Mouse (Mus musculus) hindbrain, embryonic 13.5 days (tissue): Measurements from ENCODE around the gene Ntf3. TPM values are rescaled to one million over a fixed set of nuclear protein-coding genes. Genes with fewer than 3 reads are reported as not detected.

Source experiments
- ATAC-seq: fragments of 200-750 bp; cut with Nextera tagmentation; 2 replicates; pipeline ENCODE4 v1.8.0; 2017; ENCODE audit warnings: moderate TSS enrichment; ENCODE audit not compliant: low FRiP score
- H3K27ac ChIP-seq: fragments of 300-500 bp; sonication (generic); 2 replicates; pipeline ENCODE4 v1.5.1; 2015; ENCODE audit warnings: inconsistent platforms, mild to moderate bottlenecking, moderate library complexity
- H3K27me3 ChIP-seq: fragments of 300-500 bp; sonication (generic); 2 replicates; pipeline ENCODE4 v1.6.1; 2015; ENCODE audit warnings: mild to moderate bottlenecking, inconsistent platforms
- H3K36me3 ChIP-seq: fragments of 300-500 bp; sonication (generic); 2 replicates; pipeline ENCODE4 v1.6.1; 2015; ENCODE audit warnings: mild to moderate bottlenecking, inconsistent platforms
- H3K4me1 ChIP-seq: fragments of 300-500 bp; sonication (generic); replicated peaks from 2 replicates; pipeline ENCODE4 v1.6.1; 2015; ENCODE audit warnings: inconsistent platforms
- H3K4me2 ChIP-seq: fragments of 300-500 bp; sonication (generic); 2 replicates; pipeline ENCODE4 v1.6.1; 2015; ENCODE audit warnings: inconsistent platforms, mild to moderate bottlenecking, moderate library complexity
- H3K4me3 ChIP-seq: fragments of 300-500 bp; sonication (generic); 2 replicates; pipeline ENCODE4 v1.5.1; 2015; ENCODE audit warnings: mild to moderate bottlenecking, inconsistent platforms
- H3K9ac ChIP-seq: fragments of 300-500 bp; sonication (generic); 2 replicates; pipeline ENCODE4 v1.6.1; 2015; ENCODE audit warnings: mild to moderate bottlenecking, inconsistent platforms
- H3K9me3 ChIP-seq: fragments of 300-500 bp; sonication (generic); 2 replicates; pipeline ENCODE4 v1.6.1; 2016; ENCODE audit warnings: inconsistent platforms
- WGBS: fragments of 180-500 bp; shearing (Covaris S2); methylation state at CpG from one replicate; pipeline ENCODE4 v1.1.7; 2015; 5-methylcytosine and 5-hydroxymethylcytosine counted together
- polyA plus RNA-seq: library from polyadenylated mRNA; unstranded; fragments of >200 nt; fragmentation: Nextera tagmentation; extraction: Ambion mirVana; gene quantifications from 2 replicates; pipeline ENCODE4 v1.2.1, GENCODE M21; 2015

The Ntf3 gene
- polyA plus RNA-seq, 1 experiment from 2014 or later, result 1.0 TPM

DNA sequence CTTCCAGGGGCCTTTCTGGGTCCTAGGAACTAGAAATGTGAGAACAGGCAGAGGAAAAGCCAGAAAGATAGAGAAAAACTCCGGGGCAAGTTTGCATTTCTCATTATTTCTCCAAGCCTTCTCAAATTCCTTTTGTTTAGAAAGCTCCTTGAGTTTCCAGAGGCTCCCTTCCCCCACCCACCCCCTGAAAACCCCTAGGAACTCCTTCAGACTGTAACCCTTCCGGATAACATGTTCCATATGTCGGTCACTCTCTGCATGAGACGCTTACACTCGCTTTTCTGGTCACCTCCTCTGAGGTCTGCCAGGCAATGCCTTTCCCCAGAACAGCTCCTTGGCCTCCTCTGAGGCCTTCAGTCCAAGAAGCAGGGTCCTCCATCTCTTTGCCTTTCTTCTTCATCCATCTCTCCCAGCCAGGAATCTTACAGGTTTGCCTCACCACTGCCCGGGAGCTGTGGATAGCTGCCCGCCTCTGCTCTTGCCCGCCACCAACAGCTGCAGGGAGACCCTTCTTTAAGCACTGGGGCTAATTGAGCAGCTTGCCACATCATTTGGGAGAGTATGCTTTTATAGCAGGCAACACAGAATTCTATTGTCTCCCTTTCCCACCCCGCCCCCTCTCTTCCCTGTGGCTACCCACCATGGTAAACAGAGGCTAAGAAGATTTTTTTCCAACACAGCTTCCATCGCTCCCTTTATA is 51.6 kb downstream of the Ntf3 start:
- no peak overlapping the region for H3K4me3 ChIP-seq
- no peak overlapping the region for H3K9ac ChIP-seq
- H3K4me1 ChIP-seq, result 0 out of 2 replicates have a peak, but pooled peaks cover 4% of the 10 kb centered on the region
- H3K4me2 ChIP-seq, result no peak overlapping the region
- 67% methylated on average over 10 of the region's 10 CpGs for WGBS
- no peaks in the 10 kb centered on the region for H3K36me3 ChIP-seq
- no peak overlapping the region for H3K27ac ChIP-seq
- ATAC-seq, result no peak
- no peaks in the 10 kb centered on the region for H3K27me3 ChIP-seq
- H3K9me3 ChIP-seq, result no peaks in the 10 kb centered on the region

DNA sequence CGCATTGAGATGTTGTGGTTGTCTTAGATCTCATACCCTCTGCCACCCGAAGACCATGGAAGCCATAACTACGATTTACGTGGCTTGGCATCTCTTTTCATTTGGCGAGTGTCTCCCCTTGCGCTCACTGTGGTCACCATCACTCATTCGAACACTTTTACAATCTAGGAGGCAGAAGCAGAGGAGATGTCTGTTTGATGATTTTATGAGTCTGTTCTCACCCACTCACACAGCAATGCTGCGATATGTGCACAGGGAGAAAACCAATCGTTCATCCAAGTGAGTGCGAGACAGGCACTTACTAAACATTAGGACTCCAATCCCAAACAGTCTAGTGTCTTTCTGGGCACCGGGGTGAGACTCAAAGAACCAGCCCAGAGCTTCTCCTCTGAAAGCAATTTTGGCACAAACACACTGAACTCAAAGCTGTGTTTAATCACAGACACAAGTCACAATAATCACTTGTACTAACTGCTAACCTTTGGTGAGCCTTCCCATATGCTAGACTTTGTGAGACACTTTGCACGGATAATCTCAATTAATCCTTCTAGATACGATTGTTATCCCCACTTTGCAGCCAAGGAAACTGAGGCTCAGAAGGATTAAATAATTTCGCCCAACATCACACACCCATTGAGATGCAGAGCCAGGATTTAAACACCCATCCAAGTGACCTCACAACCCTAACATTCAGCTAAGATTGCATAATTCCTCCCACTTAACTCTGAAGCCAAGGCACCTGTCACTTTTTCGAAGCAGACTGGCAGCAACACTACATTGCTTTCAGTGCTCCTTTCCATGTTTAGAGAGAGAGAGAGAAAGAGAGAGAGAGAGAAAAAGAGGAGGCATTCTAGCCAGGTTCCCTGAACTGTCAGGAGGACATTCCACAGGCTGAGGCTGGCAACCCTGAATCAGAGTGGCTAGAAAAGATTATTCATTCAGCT is 55.5 kb downstream of the Ntf3 start:
- no peak overlapping the region for H3K4me3 ChIP-seq
- H3K9ac ChIP-seq, result no peak overlapping the region
- no peak overlapping the region for H3K27ac ChIP-seq
- H3K27me3 ChIP-seq, result no peaks in the 10 kb centered on the region
- 0 out of 2 replicates have a peak, but pooled peaks cover 4% of the 10 kb centered on the region for H3K4me1 ChIP-seq
- no peaks in the 10 kb centered on the region for H3K9me3 ChIP-seq
- H3K36me3 ChIP-seq, result no peaks in the 10 kb centered on the region
- H3K4me2 ChIP-seq, result no peak overlapping the region
- ATAC-seq, result no peak
- WGBS, result 93% methylated on average over 15 of the region's 15 CpGs

DNA sequence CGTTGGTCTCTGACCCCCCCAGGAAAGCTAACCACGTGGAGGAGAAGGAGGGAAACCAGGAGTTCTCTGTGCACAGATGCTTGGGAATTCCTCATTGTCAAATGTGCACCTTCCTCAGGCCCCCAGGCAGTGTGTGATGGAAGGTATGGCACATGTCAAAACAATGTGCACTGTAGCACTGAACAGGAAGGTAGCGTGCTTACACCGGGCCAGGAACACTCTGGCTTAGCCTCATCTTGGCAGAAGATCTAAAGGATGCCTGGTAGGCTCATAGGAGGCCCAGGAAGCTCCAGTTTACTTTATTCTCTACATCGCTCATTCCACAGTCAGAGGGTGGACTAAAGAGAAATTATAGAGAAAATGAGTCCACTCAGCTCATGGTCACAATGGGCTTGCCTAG is 57.5 kb downstream of the Ntf3 start:
- Histone ChIP-seq H3K27me3 (no peaks in the 10 kb centered on the region), H3K4me3 (no peak overlapping the region), H3K4me1 (no peaks in the 10 kb centered on the region), H3K36me3 (no peaks in the 10 kb centered on the region), H3K9me3 (no peaks in the 10 kb centered on the region), H3K27ac (no peak overlapping the region), H3K9ac (no peak overlapping the region), H3K4me2 (no peak overlapping the region)
- WGBS, result 78% methylated on average over 5 of the region's 5 CpGs
- no peak for ATAC-seq

DNA sequence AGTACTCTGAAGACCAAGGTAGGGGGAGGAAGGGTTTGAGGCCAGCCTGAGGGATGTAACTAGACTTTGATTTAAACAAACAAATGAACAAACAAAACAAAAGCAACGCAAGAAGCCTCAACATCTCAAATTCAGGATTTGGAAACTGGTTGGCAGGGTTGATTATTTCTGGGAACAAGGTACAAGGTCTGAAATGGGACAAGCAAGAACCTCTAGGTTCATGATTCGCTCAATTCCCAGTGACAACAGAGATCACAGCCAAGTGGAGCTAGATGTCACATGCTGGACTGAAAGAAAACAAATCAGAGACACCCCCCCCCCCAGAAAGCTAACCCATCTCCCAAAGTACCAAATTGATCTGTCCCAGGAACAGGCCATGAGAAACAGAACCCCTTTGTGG is 57.9 kb downstream of the Ntf3 start:
- H3K4me2 ChIP-seq, result no peak overlapping the region
- no peak overlapping the region for H3K27ac ChIP-seq
- H3K9me3 ChIP-seq, result no peaks in the 10 kb centered on the region
- H3K9ac ChIP-seq, result no peak overlapping the region
- no peak overlapping the region for H3K4me3 ChIP-seq
- no peaks in the 10 kb centered on the region for H3K36me3 ChIP-seq
- WGBS, result 89% methylated on average over 2 of the region's 2 CpGs
- ATAC-seq, result no peak
- H3K4me1 ChIP-seq, result no peaks in the 10 kb centered on the region
- no peaks in the 10 kb centered on the region for H3K27me3 ChIP-seq

DNA sequence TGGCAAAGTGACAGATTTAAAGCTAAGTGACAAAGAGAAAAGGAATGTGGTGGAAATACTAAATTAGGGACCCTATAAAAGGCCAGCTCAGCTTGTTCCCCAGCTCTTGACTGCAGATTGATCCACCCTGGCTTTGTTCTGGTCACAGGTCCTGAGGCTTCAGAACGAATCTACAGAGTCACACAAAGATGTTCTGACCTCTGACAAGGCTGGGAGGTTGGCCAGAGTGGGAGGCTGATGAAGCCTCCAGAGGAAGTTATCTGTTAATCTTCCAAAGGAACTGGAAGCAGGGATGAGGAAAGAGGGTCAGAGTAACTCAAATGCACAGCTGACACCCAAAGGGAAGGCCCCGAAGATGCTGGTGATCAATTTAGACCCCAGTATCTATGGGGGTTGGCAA is 59.3 kb downstream of the Ntf3 start:
- no peaks in the 10 kb centered on the region for H3K9me3 ChIP-seq
- no peak overlapping the region for H3K4me2 ChIP-seq
- WGBS, result 74% methylated on average over 2 of the region's 2 CpGs
- H3K27me3 ChIP-seq, result no peaks in the 10 kb centered on the region
- H3K27ac ChIP-seq, result no peak overlapping the region
- H3K4me1 ChIP-seq, result no peaks in the 10 kb centered on the region
- H3K4me3 ChIP-seq, result no peak overlapping the region
- ATAC-seq, result no peak
- no peak overlapping the region for H3K9ac ChIP-seq
- no peaks in the 10 kb centered on the region for H3K36me3 ChIP-seq

DNA sequence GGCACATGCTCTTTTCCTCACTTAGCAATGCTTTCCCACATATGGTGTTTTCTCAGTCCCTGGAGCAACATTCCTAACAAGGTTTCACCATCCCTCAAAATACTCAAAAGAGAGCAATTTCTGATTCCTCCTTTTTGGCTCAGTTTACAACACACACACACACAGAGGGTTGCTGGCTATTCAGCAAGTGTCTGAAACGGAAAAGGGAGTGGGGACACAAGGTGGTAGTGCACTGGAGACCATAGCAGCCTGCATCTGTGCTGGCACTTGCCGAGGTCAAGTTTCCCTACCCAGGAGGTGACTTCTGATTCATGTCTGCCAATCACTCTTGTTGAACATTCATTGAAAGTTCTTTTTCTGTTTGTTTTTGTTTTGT is 59.9 kb downstream of the Ntf3 start:
- H3K27ac ChIP-seq, result no peak overlapping the region
- no peaks in the 10 kb centered on the region for H3K4me1 ChIP-seq
- ATAC-seq, result no peak
- H3K4me3 ChIP-seq, result no peak overlapping the region
- H3K27me3 ChIP-seq, result no peaks in the 10 kb centered on the region
- H3K9ac ChIP-seq, result no peak overlapping the region
- no peak overlapping the region for H3K4me2 ChIP-seq
- H3K36me3 ChIP-seq, result no peaks in the 10 kb centered on the region
- no peaks in the 10 kb centered on the region for H3K9me3 ChIP-seq
- 66% methylated on average over 2 of the region's 2 CpGs for WGBS

DNA sequence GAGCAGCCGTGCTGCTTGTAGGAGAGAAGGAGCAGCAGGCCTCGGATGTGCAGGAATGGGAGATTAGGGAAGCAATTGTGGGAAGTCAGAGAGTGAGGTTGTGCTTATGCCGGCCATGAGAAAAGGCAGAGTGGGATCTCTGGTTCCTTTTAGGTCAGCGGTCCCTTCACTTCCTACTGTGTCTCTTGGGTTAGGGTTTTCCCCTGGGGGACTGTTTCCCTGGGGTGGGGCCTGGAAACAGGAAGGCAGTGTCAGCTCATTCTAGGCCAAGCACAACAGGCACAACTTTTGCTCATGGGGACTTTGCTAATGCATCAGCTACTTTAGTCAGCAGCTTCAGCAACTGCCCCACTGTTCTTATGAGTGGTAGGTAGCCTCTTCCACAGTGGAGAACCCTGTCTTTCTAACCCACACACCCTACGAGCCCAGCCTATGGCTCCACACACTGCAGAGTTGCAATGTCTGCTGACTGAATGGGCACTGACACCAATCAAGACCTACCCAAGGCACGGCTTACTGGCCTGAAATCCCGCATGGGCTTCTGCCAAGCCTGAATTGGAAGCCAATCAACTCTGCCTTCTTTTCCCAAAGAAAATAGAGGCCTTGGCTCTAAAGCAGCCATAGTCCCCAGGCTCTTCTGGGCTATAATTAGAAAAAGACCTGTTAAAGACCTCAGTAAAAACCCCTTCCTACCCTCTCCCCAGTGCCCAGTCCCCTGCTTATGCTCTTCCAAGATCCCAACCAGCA is 60.5 kb downstream of the Ntf3 start:
- no peak overlapping the region for H3K4me3 ChIP-seq
- no peaks in the 10 kb centered on the region for H3K36me3 ChIP-seq
- H3K27me3 ChIP-seq, result no peaks in the 10 kb centered on the region
- no peaks in the 10 kb centered on the region for H3K9me3 ChIP-seq
- ATAC-seq, result no peak
- no peak overlapping the region for H3K4me2 ChIP-seq
- H3K27ac ChIP-seq, result no peak overlapping the region
- no peak overlapping the region for H3K9ac ChIP-seq
- no peaks in the 10 kb centered on the region for H3K4me1 ChIP-seq
- 84% methylated on average over 7 of the region's 7 CpGs for WGBS

DNA sequence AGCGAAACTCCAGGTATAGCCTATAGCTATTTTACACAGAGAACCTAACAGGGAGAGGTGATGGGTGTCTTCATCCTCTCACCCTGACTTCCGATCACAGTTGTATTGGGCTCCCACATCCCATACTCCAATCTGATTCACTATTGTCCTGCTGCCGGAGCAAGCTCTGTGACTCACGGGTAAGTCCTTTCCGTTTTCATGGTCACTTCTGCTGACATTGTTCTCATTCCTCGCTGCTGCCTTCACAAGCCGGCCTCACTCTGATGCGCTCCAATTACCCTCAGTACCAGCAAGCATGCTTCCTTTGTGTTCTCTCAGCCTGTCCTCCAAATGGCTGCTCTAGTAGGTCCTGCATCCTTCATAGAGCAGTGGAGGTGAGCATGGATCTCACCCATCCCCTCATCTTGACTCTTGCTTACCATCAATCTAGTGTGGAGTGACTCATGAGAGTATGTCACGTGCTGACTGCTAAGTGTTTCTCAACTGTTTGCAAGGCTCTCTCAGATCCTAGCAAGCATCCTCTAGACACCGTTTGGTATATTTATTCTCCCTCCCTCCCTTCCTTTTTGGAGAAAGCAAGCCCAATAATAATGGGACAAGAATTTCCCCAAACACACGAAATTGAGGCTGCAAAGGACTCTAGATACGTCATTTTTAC is 61.5 kb downstream of the Ntf3 start:
- H3K9me3 ChIP-seq, result no peaks in the 10 kb centered on the region
- no peak overlapping the region for H3K27ac ChIP-seq
- H3K27me3 ChIP-seq, result no peaks in the 10 kb centered on the region
- no peak for ATAC-seq
- 79% methylated on average over 12 of the region's 12 CpGs for WGBS
- H3K4me2 ChIP-seq, result no peak overlapping the region
- no peaks in the 10 kb centered on the region for H3K4me1 ChIP-seq
- no peak overlapping the region for H3K4me3 ChIP-seq
- no peaks in the 10 kb centered on the region for H3K36me3 ChIP-seq
- H3K9ac ChIP-seq, result no peak overlapping the region

DNA sequence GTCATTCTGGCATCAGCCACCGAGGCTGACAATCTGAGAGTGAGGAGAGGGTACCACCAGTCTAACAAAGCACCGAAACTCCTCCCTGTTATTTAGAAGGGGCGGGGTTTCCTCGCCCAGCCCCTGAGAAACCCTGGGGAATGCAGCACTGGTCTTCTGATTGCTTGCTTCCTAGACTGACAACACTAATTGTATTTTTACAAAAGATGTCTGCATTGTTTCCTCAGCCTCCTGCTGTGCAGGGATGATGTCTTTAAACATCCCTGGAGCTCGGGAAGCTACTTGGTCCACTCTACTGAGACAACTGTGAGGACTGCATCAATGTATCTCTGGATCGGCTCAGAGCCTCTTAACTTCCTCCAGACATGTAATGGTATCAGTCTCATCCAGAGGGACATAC is 64.1 kb downstream of the Ntf3 start:
- Histone ChIP-seq H3K9ac (no peak overlapping the region), H3K27ac (no peak overlapping the region), H3K4me1 (no peaks in the 10 kb centered on the region), H3K36me3 (no peaks in the 10 kb centered on the region), H3K4me3 (no peak overlapping the region), H3K27me3 (no peaks in the 10 kb centered on the region), H3K9me3 (no peaks in the 10 kb centered on the region), H3K4me2 (no peak overlapping the region)
- 74% methylated on average over 6 of the region's 6 CpGs for WGBS
- ATAC-seq, result no peak

DNA sequence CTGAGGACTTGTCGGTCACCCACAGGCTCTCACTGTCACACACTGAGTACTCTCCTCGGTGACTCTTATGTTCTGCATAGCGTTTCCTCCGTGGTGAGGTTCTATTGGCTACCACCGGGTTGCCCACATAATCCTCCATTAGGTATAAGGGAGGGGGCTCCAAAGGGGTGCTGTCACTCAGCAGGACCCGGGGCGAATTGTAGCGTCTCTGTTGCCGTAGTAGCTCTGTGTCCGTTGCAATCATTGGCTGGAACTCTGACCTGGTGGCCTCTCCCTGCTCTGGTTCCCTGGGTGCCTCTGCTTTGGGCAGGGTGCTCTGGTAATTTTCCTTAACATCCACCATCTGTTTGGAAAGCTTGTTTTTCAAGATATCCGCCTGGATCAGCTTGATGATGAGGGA is 64.7 kb downstream of the Ntf3 start:
- H3K27ac ChIP-seq, result no peak overlapping the region
- WGBS, result 92% methylated on average over 11 of the region's 11 CpGs
- H3K36me3 ChIP-seq, result no peaks in the 10 kb centered on the region
- H3K4me1 ChIP-seq, result no peaks in the 10 kb centered on the region
- no peak for ATAC-seq
- H3K4me3 ChIP-seq, result no peak overlapping the region
- no peak overlapping the region for H3K9ac ChIP-seq
- no peaks in the 10 kb centered on the region for H3K9me3 ChIP-seq
- no peak overlapping the region for H3K4me2 ChIP-seq
- no peaks in the 10 kb centered on the region for H3K27me3 ChIP-seq

DNA sequence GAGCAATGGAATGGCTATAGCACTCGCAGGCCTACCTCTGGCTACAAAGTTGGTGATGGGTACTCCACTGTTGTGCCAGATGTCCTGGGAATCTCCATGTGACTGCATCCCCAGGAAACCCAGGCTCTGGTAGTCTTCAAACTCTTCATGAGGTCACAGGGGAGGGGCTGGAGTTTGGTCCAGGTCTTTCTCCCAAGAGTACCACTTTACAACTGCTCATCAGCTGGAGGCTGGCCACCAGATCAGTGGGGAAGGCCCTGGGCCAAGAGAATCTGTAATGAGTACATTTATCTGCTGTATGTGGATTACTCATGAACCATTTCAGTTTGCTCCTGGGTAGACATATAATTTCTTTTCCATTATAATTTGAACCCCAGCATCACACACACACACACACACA is 66.1 kb downstream of the Ntf3 start:
- no peak overlapping the region for H3K27ac ChIP-seq
- no peak overlapping the region for H3K4me3 ChIP-seq
- no peaks in the 10 kb centered on the region for H3K27me3 ChIP-seq
- no peak overlapping the region for H3K9ac ChIP-seq
- ATAC-seq, result no peak
- H3K9me3 ChIP-seq, result no peaks in the 10 kb centered on the region
- no peak overlapping the region for H3K4me2 ChIP-seq
- H3K4me1 ChIP-seq, result no peaks in the 10 kb centered on the region
- no peaks in the 10 kb centered on the region for H3K36me3 ChIP-seq
- 96% methylated on average over 1 of the region's 1 CpGs for WGBS

DNA sequence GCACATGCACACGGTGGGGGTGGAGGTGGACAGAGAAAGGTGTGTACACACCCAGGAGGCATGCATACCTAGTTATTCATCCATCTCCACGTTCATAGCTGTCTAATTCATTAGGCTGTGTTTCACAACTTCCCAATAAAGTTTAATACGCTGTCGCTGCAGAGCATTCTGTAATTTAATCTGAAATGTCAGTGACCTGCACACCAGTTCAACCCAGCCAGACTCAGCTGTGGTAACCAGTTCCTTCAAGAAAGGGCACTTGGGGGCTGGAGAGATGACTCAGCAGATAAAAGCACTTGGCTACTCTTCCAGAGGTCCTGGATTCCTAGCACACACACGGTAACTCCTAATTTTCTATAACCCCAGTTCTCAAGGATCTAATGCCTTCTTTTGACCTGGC is 69.2 kb downstream of the Ntf3 start:
- no peak overlapping the region for H3K27ac ChIP-seq
- H3K9me3 ChIP-seq, result no peaks in the 10 kb centered on the region
- H3K27me3 ChIP-seq, result no peaks in the 10 kb centered on the region
- no peaks in the 10 kb centered on the region for H3K36me3 ChIP-seq
- no peak for ATAC-seq
- no peak overlapping the region for H3K9ac ChIP-seq
- H3K4me3 ChIP-seq, result no peak overlapping the region
- H3K4me1 ChIP-seq, result no peaks in the 10 kb centered on the region
- WGBS, result 87% methylated on average over 5 of the region's 5 CpGs
- H3K4me2 ChIP-seq, result no peak overlapping the region
